Mouse (Mus musculus): ENCODE data around the gene Taf6l. TPM values are rescaled to one million over a fixed set of nuclear protein-coding genes. Genes with fewer than 3 reads are reported as not detected.

The Taf6l gene
- polyA plus RNA-seq, 1 experiment, result 10.4 TPM

GRCm38 (mm10) chr19:8820424-8820956 lies 34.3 kb upstream of the Taf6l start:
- no peak for DNase-seq
- WGBS, result under 1% methylated on average over 46 of the region's 48 CpGs
- TF ChIP-seq CTCF (conservative IDR thresholded peaks at IDR 0.05; ENCODE audit: insufficient read depth, insufficient read length, low read depth, low read length) (no peak), POLR2A (IDR thresholded peaks at IDR 0.05; ENCODE audit: low read depth, low read length) (no peak)
- H3K27ac ChIP-seq (ENCODE audit: insufficient read depth, low read depth, low read length), result peak overlapping the region; percentile 98
- H3K36me3 ChIP-seq (ENCODE audit: control insufficient read depth, insufficient read depth, low read length), result peaks cover 7% of the 10 kb centered on the region
- peak overlapping the region; percentile 90 for H3K4me3 ChIP-seq (ENCODE audit: insufficient read depth, low read depth, low read length)
- no peaks in the 10 kb centered on the region for H3K27me3 ChIP-seq (replicated peaks; ENCODE audit: control insufficient read depth, insufficient read depth, low read length)
- peaks cover 9% of the 10 kb centered on the region; the same call in 1 of the 2 replicates for H3K4me1 ChIP-seq (ENCODE audit: control insufficient read depth, insufficient read depth, low read length)

GRCm38 (mm10) chr19:8819596-8820423 lies 33.6 kb upstream of the Taf6l start, which contains the start of gene Hnrnpul2:
TSS of gene Hnrnpul2 (plus strand) at chr19:8820010.
- peaks cover 9% of the 10 kb centered on the region; the same call in 1 of the 2 replicates for H3K4me1 ChIP-seq (ENCODE audit: control insufficient read depth, insufficient read depth, low read length)
- peak; percentile 99 for DNase-seq
- peak within 1 kb of the TSS; percentile 90 for H3K4me3 ChIP-seq (ENCODE audit: insufficient read depth, low read depth, low read length)
- peaks cover 2% of the 10 kb centered on the region for H3K36me3 ChIP-seq (ENCODE audit: control insufficient read depth, insufficient read depth, low read length)
- 1% methylated on average over 81 of the region's 83 CpGs for WGBS
- H3K27ac ChIP-seq (ENCODE audit: insufficient read depth, low read depth, low read length), result peak within 1 kb of the TSS; percentile 98
- TF ChIP-seq CTCF (conservative IDR thresholded peaks at IDR 0.05; ENCODE audit: insufficient read depth, insufficient read length, low read depth, low read length) (no peak), POLR2A (IDR thresholded peaks at IDR 0.05; ENCODE audit: low read depth, low read length) (peak; percentile 93)
- H3K27me3 ChIP-seq (replicated peaks; ENCODE audit: control insufficient read depth, insufficient read depth, low read length), result no peaks in the 10 kb centered on the region

- H3K27me3 ChIP-seq (replicated peaks; ENCODE audit: control insufficient read depth, insufficient read depth, low read length), result no peaks in the 10 kb centered on the region
- peak within 1 kb of the TSS; percentile 98 for H3K27ac ChIP-seq (ENCODE audit: insufficient read depth, low read depth, low read length)
- WGBS, result under 1% methylated on average over 33 of the region's 33 CpGs
- peaks cover 9% of the 10 kb centered on the region; the same call in 1 of the 2 replicates for H3K4me1 ChIP-seq (ENCODE audit: control insufficient read depth, insufficient read depth, low read length)
- H3K36me3 ChIP-seq (ENCODE audit: control insufficient read depth, insufficient read depth, low read length), result peaks cover 1% of the 10 kb centered on the region; the same call in 1 of the 2 replicates
- DNase-seq, result peak; percentile 99
- TF ChIP-seq CTCF (conservative IDR thresholded peaks at IDR 0.05; ENCODE audit: insufficient read depth, insufficient read length, low read depth, low read length) (no peak), POLR2A (IDR thresholded peaks at IDR 0.05; ENCODE audit: low read depth, low read length) (peak; percentile 77)
- peak within 1 kb of the TSS; percentile 90 for H3K4me3 ChIP-seq (ENCODE audit: insufficient read depth, low read depth, low read length)
Measured at GRCm38 (mm10) chr19:8818801-8819595, 32.8 kb upstream of the Taf6l start, which contains the start of gene Ttc9c. TSS of gene Ttc9c (minus strand) at chr19:8819333.

GRCm38 (mm10) chr19:8818301-8818798 lies 32.1 kb upstream of the Taf6l start:
- TF ChIP-seq CTCF (conservative IDR thresholded peaks at IDR 0.05; ENCODE audit: insufficient read depth, insufficient read length, low read depth, low read length) (no peak), POLR2A (IDR thresholded peaks at IDR 0.05; ENCODE audit: low read depth, low read length) (no peak)
- Histone ChIP-seq H3K4me3 (ENCODE audit: insufficient read depth, low read depth, low read length) (peak overlapping the region; percentile 83), H3K36me3 (ENCODE audit: control insufficient read depth, insufficient read depth, low read length) (peaks cover 1% of the 10 kb centered on the region; the same call in 1 of the 2 replicates), H3K4me1 (ENCODE audit: control insufficient read depth, insufficient read depth, low read length) (peaks cover 9% of the 10 kb centered on the region; the same call in 1 of the 2 replicates), H3K27ac (ENCODE audit: insufficient read depth, low read depth, low read length) (peak overlapping the region; percentile 98), H3K27me3 (replicated peaks; ENCODE audit: control insufficient read depth, insufficient read depth, low read length) (no peaks in the 10 kb centered on the region)
- no peak for DNase-seq
- 10% methylated on average over 14 of the region's 14 CpGs for WGBS

- peaks cover 6% of the 10 kb centered on the region; the same call in 1 of the 2 replicates for H3K4me1 ChIP-seq (ENCODE audit: control insufficient read depth, insufficient read depth, low read length)
- H3K4me3 ChIP-seq (ENCODE audit: insufficient read depth, low read depth, low read length), result no peak overlapping the region
- H3K36me3 ChIP-seq (ENCODE audit: control insufficient read depth, insufficient read depth, low read length), result peaks cover 3% of the 10 kb centered on the region; the same call in 1 of the 2 replicates
- TF ChIP-seq CTCF (conservative IDR thresholded peaks at IDR 0.05; ENCODE audit: insufficient read depth, insufficient read length, low read depth, low read length) (no peak), POLR2A (IDR thresholded peaks at IDR 0.05; ENCODE audit: low read depth, low read length) (no peak)
- H3K27me3 ChIP-seq (replicated peaks; ENCODE audit: control insufficient read depth, insufficient read depth, low read length), result no peaks in the 10 kb centered on the region
- no peak for DNase-seq
- no peak overlapping the region for H3K27ac ChIP-seq (ENCODE audit: insufficient read depth, low read depth, low read length)
- 57% methylated on average over 3 of the region's 3 CpGs for WGBS
Measured at GRCm38 (mm10) chr19:8817001-8817400, 30.8 kb upstream of the Taf6l start.

- Histone ChIP-seq H3K4me3 (ENCODE audit: insufficient read depth, low read depth, low read length) (no peak overlapping the region), H3K4me1 (ENCODE audit: control insufficient read depth, insufficient read depth, low read length) (peaks cover 6% of the 10 kb centered on the region; the same call in 1 of the 2 replicates), H3K27me3 (replicated peaks; ENCODE audit: control insufficient read depth, insufficient read depth, low read length) (no peaks in the 10 kb centered on the region), H3K27ac (ENCODE audit: insufficient read depth, low read depth, low read length) (no peak overlapping the region), H3K36me3 (ENCODE audit: control insufficient read depth, insufficient read depth, low read length) (peaks cover 3% of the 10 kb centered on the region; the same call in 1 of the 2 replicates)
- DNase-seq, result peak; percentile 74
- TF ChIP-seq POLR2A (IDR thresholded peaks at IDR 0.05; ENCODE audit: low read depth, low read length), result no peak
- TF ChIP-seq CTCF (conservative IDR thresholded peaks at IDR 0.05; ENCODE audit: insufficient read depth, insufficient read length, low read depth, low read length), result no peak; the same call in 1 of the 2 replicates
- 27% methylated on average over 11 of the region's 11 CpGs for WGBS
Measured at GRCm38 (mm10) chr19:8815812-8816211, 29.6 kb upstream of the Taf6l start.

All from kidney, adult 2 months (tissue).